Mouse (Mus musculus) neural tube, embryonic 11.5 days (tissue): ENCODE measurements around the gene Auts2. TPM values are rescaled to one million over a fixed set of nuclear protein-coding genes. Genes with fewer than 3 reads are reported as not detected.

Source experiments
- ATAC-seq: fragments of 200-750 bp; cut with Nextera tagmentation; 2 replicates; pipeline ENCODE4 v1.8.0; 2017; ENCODE audit warnings: moderate number of reproducible peaks, mild to moderate bottlenecking, moderate TSS enrichment, moderate library complexity; ENCODE audit not compliant: insufficient read depth, low FRiP score, low TSS enrichment
- DNase-seq: peaks from one replicate; pipeline ENCODE4 v3.0.0-alpha.2; 2015; ENCODE audit warnings: low spot score
- H3K27ac ChIP-seq: fragments of 300-500 bp; sonication (generic); 2 replicates; pipeline ENCODE4 v1.5.1; 2014; ENCODE audit warnings: low read depth, mild to moderate bottlenecking, low read length
- H3K27me3 ChIP-seq: fragments of 300-500 bp; sonication (generic); 2 replicates; pipeline ENCODE4 v1.6.1; 2014; ENCODE audit warnings: mild to moderate bottlenecking, low read length, mixed read lengths; ENCODE audit not compliant: control insufficient read depth, insufficient read depth
- H3K36me3 ChIP-seq: fragments of 300-500 bp; sonication (generic); 2 replicates; pipeline ENCODE4 v1.6.1; 2014; ENCODE audit warnings: mild to moderate bottlenecking, low read length, moderate library complexity, mixed read lengths; ENCODE audit not compliant: control insufficient read depth, insufficient read depth
- H3K4me1 ChIP-seq: fragments of 300-500 bp; sonication (generic); 2 replicates; pipeline ENCODE4 v1.6.1; 2014; ENCODE audit warnings: low read length, mixed read lengths; ENCODE audit not compliant: control insufficient read depth, insufficient read depth
- H3K4me2 ChIP-seq: fragments of 300-500 bp; sonication (generic); 2 replicates; pipeline ENCODE4 v1.6.1; 2014; ENCODE audit warnings: low read depth, mild to moderate bottlenecking, moderate library complexity
- H3K4me3 ChIP-seq: fragments of 300-500 bp; sonication (generic); 2 replicates; pipeline ENCODE4 v1.5.1; 2014; ENCODE audit warnings: low read depth, low read length
- H3K9ac ChIP-seq: fragments of 300-500 bp; sonication (generic); 2 replicates; pipeline ENCODE4 v1.6.1; 2014; ENCODE audit warnings: mild to moderate bottlenecking, low read length
- H3K9me3 ChIP-seq: fragments of 300-500 bp; sonication (generic); 2 replicates; pipeline ENCODE4 v1.6.1; 2016; ENCODE audit warnings: low read length; ENCODE audit not compliant: control insufficient read depth
- WGBS: fragments of 180-500 bp; shearing (Covaris S2); extraction: QIAGEN DNeasy Blood & Tissue Kit; methylation state at CpG from one replicate; pipeline ENCODE4 v1.1.7; 2014; 5-methylcytosine and 5-hydroxymethylcytosine counted together
- polyA plus RNA-seq: library from polyadenylated mRNA; unstranded; fragments of >200 nt; fragmentation: Nextera tagmentation; extraction: Ambion mirVana; gene quantifications from 2 replicates; pipeline ENCODE4 v1.2.1, GENCODE M21; 2014

Gene Auts2
- polyA plus RNA-seq, 1 experiment from 2014 or later = 45.0 TPM

- H3K9ac ChIP-seq = no peak overlapping the region
- no peaks in the 10 kb centered on the region for H3K36me3 ChIP-seq
- H3K9me3 ChIP-seq = no peaks in the 10 kb centered on the region
- H3K4me2 ChIP-seq = no peak overlapping the region
- ATAC-seq = no peak
- no peak for DNase-seq
- H3K4me1 ChIP-seq = no peaks in the 10 kb centered on the region; the same call in 1 of the 2 replicates
- no peak overlapping the region for H3K4me3 ChIP-seq
- H3K27me3 ChIP-seq = no peaks in the 10 kb centered on the region
- 82% methylated on average over 5 of the region's 5 CpGs for WGBS
- H3K27ac ChIP-seq = no peak overlapping the region
These were observed 979.4 kb downstream of the Auts2 start for GRCm38 (mm10) chr5:131563630-131564252.

- Histone ChIP-seq H3K9me3 (no peaks in the 10 kb centered on the region), H3K27me3 (no peaks in the 10 kb centered on the region), H3K27ac (no peak overlapping the region), H3K4me2 (no peak overlapping the region), H3K9ac (no peak overlapping the region), H3K4me1 (no peaks in the 10 kb centered on the region; the same call in 1 of the 2 replicates), H3K36me3 (no peaks in the 10 kb centered on the region), H3K4me3 (no peak overlapping the region)
- ATAC-seq = no peak
- no peak for DNase-seq
- WGBS = 85% methylated on average over 5 of the region's 5 CpGs
These were observed 982.2 kb downstream of the Auts2 start for GRCm38 (mm10) chr5:131560773-131561560.

GRCm38 (mm10) chr5:131558403-131559174, 984.6 kb downstream of the Auts2 start:
- no peaks in the 10 kb centered on the region for H3K9me3 ChIP-seq
- DNase-seq (no peak), ATAC-seq (no peak)
- H3K9ac ChIP-seq = no peak overlapping the region
- no peak overlapping the region for H3K27ac ChIP-seq
- H3K4me2 ChIP-seq = no peak overlapping the region
- H3K27me3 ChIP-seq = no peaks in the 10 kb centered on the region
- WGBS = 68% methylated on average over 8 of the region's 8 CpGs
- H3K4me1 ChIP-seq = no peaks in the 10 kb centered on the region; the same call in 1 of the 2 replicates
- H3K4me3 ChIP-seq = no peak overlapping the region
- no peaks in the 10 kb centered on the region for H3K36me3 ChIP-seq

- DNase-seq (no peak), ATAC-seq (no peak)
- Histone ChIP-seq H3K4me3 (no peak overlapping the region), H3K36me3 (no peaks in the 10 kb centered on the region), H3K4me1 (no peaks in the 10 kb centered on the region; the same call in 1 of the 2 replicates), H3K9me3 (no peaks in the 10 kb centered on the region), H3K9ac (no peak overlapping the region), H3K27ac (no peak overlapping the region), H3K27me3 (no peaks in the 10 kb centered on the region), H3K4me2 (no peak overlapping the region)
- WGBS = 71% methylated on average over 14 of the region's 14 CpGs
These were observed 985.4 kb downstream of the Auts2 start for GRCm38 (mm10) chr5:131557591-131558385.

- peak; percentile 60 for DNase-seq
- 0 out of 2 replicates have a peak, but pooled peaks cover 4% of the 10 kb centered on the region for H3K27me3 ChIP-seq
- peak overlapping the region; percentile 6; the same call in 1 of the 2 replicates for H3K4me2 ChIP-seq
- 7% methylated on average over 17 of the region's 17 CpGs for WGBS
- H3K36me3 ChIP-seq = no peaks in the 10 kb centered on the region
- no peak overlapping the region for H3K27ac ChIP-seq
- H3K4me3 ChIP-seq = no peak overlapping the region
- no peak for ATAC-seq
- peaks cover 3% of the 10 kb centered on the region for H3K4me1 ChIP-seq
- H3K9me3 ChIP-seq = no peaks in the 10 kb centered on the region
- H3K9ac ChIP-seq = no peak overlapping the region
These were observed 994.1 kb downstream of the Auts2 start for GRCm38 (mm10) chr5:131548932-131549563.

DNA sequence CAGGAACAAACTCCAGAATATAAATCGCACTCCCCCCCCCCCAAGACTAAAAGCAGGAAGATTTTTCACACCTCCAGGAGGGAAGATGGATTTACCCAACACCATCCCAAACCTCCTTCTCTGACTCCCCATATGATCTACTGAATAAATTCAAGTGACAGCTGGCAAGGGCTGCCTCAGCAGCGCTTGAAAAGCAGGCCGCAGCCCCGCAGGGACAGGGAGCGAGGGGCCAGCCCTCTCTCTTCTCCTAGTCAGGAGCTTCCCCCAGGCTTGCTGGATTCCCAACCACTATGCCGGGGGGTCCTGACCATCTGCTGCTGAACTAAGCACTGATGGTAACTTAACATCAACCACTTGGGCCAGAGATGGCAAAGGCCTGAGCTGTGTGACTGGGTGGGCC, 995.2 kb downstream of the Auts2 start:
- H3K27ac ChIP-seq = 0 out of 2 replicates have a peak overlapping the region, but pooled peaks have one; percentile 14
- peak; percentile 58 for DNase-seq

DNA sequence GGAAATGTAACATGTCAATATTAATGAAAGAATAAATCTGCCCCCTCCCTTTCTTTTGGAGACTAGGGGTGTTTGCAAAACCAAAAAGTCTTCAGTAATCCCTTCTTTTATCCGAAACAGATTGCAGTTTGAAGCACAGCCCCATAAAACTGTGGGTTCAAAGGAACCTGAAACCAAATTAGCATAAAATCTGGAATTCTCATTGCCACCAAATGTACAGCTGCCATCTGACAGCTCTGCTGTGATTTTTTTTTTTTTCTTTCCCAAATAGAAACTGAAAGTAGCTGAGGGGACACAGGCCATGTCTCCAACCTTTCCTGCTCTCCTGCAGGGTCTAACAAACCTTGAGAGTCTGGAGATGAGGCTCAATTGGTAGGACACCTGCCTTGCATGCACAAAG, 996.7 kb downstream of the Auts2 start:
- ATAC-seq = no peak
- H3K27me3 ChIP-seq = no peaks in the 10 kb centered on the region

More for the DNA sequence above, 995.2 kb downstream of the Auts2 start:
- 0 out of 2 replicates have a peak, but pooled peaks cover 4% of the 10 kb centered on the region for H3K27me3 ChIP-seq
- no peaks in the 10 kb centered on the region for H3K9me3 ChIP-seq
- H3K4me2 ChIP-seq = 0 out of 2 replicates have a peak overlapping the region, but pooled peaks have one; percentile 16
- H3K4me3 ChIP-seq = no peak overlapping the region
- peaks cover 3% of the 10 kb centered on the region for H3K4me1 ChIP-seq
- 37% methylated on average over 6 of the region's 6 CpGs for WGBS
- peak; percentile 45; the same call in 1 of the 2 replicates for ATAC-seq
- no peaks in the 10 kb centered on the region for H3K36me3 ChIP-seq
- no peak overlapping the region for H3K9ac ChIP-seq

More for the DNA sequence above, 996.7 kb downstream of the Auts2 start:
- no peak overlapping the region for H3K9ac ChIP-seq
- H3K4me3 ChIP-seq = no peak overlapping the region
- peaks cover 3% of the 10 kb centered on the region for H3K4me1 ChIP-seq
- no peak for DNase-seq
- no peak overlapping the region for H3K27ac ChIP-seq
- H3K9me3 ChIP-seq = no peaks in the 10 kb centered on the region
- no peak overlapping the region for H3K4me2 ChIP-seq
- 52% methylated on average over 1 of the region's 1 CpGs for WGBS
- H3K36me3 ChIP-seq = no peaks in the 10 kb centered on the region
